Mouse (Mus musculus): ENCODE measurements around the gene Uqcc3. TPM values are rescaled to one million over a fixed set of nuclear protein-coding genes. Genes with fewer than 3 reads are reported as not detected.

Gene Uqcc3
- total RNA-seq, 2 experiments from 2014 or later: 35.2 to 35.6 TPM

Small RNA genes lying within 50 kb of the gene (microRNA-seq; reads per million reads assigned to microRNA genes)
- 0 reads per million in 2 experiments for gene Mir5136

Other genes with a start within 250 kb of the Uqcc3 start
- gene Chrm1, start 217.1 kb downstream of the Uqcc3 start, total RNA-seq (2021): 100 to 1,000 TPM; 162 to 166 TPM
- gene Slc3a2, start 157.6 kb downstream of the Uqcc3 start, total RNA-seq (2021): 100 to 1,000 TPM; 188 to 200 TPM
- gene Wdr74, start 145.1 kb downstream of the Uqcc3 start, total RNA-seq (2021): 10 to 100 TPM; 39.9 to 47.9 TPM
- 1 to 10 TPM; 1.8 to 2.0 TPM for gene 1700092M07Rik, start 140.2 kb downstream of the Uqcc3 start, total RNA-seq (2021)
- gene Stx5a, start 139.5 kb downstream of the Uqcc3 start, total RNA-seq (2021): 10 to 100 TPM; 64.5 to 71.4 TPM
- 10 to 100 TPM; 79.3 to 91.9 TPM for gene Nxf1, start 123.8 kb downstream of the Uqcc3 start, total RNA-seq (2021)
- 100 to 1,000 TPM; 101 to 108 TPM for gene Tmem223, start 109.9 kb downstream of the Uqcc3 start, total RNA-seq (2021)
- 10 to 100 TPM; 10.1 to 12.0 TPM for gene Tmem179b, start 106.5 kb downstream of the Uqcc3 start, total RNA-seq (2021)
- gene Taf6l, start 94.5 kb downstream of the Uqcc3 start, total RNA-seq (2021): 10 to 100 TPM; 14.1 to 15.0 TPM
- gene Polr2g, start 82.3 kb downstream of the Uqcc3 start, total RNA-seq (2021): 100 to 1,000 TPM; 119 TPM
- 1 to 10 TPM; 4.3 TPM for gene Zbtb3, start 78.4 kb downstream of the Uqcc3 start, total RNA-seq (2021)
- 10 to 100 TPM; 29.8 to 32.1 TPM for gene Ttc9c, start 61.6 kb downstream of the Uqcc3 start, total RNA-seq (2021)
- 100 to 1,000 TPM in 1 of 2 experiments, 10 to 100 TPM in 1; 99.4 to 103 TPM for gene Hnrnpul2, start 60.9 kb downstream of the Uqcc3 start, total RNA-seq (2021)
- 1 to 10 TPM in 1 of 2 experiments, not detected in 1; 4.4 TPM for gene AC129217.1, start 51.1 kb downstream of the Uqcc3 start, total RNA-seq (2021)
- gene Bscl2, start 43.5 kb downstream of the Uqcc3 start, total RNA-seq (2021): 100 to 1,000 TPM in 1 of 2 experiments, 10 to 100 TPM in 1; 96.2 to 107 TPM
- 100 to 1,000 TPM; 220 to 243 TPM for gene Gng3, start 41.7 kb downstream of the Uqcc3 start, total RNA-seq (2021)
- under 1 TPM; 0.30 to 0.55 TPM for gene Lrrn4cl, start 30.2 kb downstream of the Uqcc3 start, total RNA-seq (2021)
- gene Ubxn1, start 9.4 kb downstream of the Uqcc3 start, total RNA-seq (2021): 100 to 1,000 TPM in 1 of 2 experiments, 10 to 100 TPM in 1; 95.4 to 101 TPM
- 1 to 10 TPM; 5.4 to 7.0 TPM for gene Lbhd1, start 2.8 kb upstream of the Uqcc3 start, total RNA-seq (2021)
- gene Gm49403, start 3.0 kb upstream of the Uqcc3 start, total RNA-seq (2021): not detected
- gene 1810009A15Rik, start 7.9 kb upstream of the Uqcc3 start, total RNA-seq (2021): 10 to 100 TPM; 24.4 to 26.1 TPM
- 1 to 10 TPM in 1 of 2 experiments, not detected in 1; 1.1 TPM for gene Gm49416, start 8.0 kb upstream of the Uqcc3 start, total RNA-seq (2021)
- 10 to 100 TPM; 22.0 to 25.4 TPM for gene Ints5, start 12.1 kb upstream of the Uqcc3 start, total RNA-seq (2021)
- 100 to 1,000 TPM; 111 to 114 TPM for gene Ganab, start 17.1 kb upstream of the Uqcc3 start, total RNA-seq (2021)
- 100 to 1,000 TPM; 144 to 149 TPM for gene B3gat3, start 39.5 kb upstream of the Uqcc3 start, total RNA-seq (2021)
- 1 to 10 TPM; 3.2 to 4.0 TPM for gene Rom1, start 48.4 kb upstream of the Uqcc3 start, total RNA-seq (2021)
- 10 to 100 TPM; 11.3 to 11.7 TPM for gene Eml3, start 48.6 kb upstream of the Uqcc3 start, total RNA-seq (2021)
- gene Mta2, start 61.0 kb upstream of the Uqcc3 start, total RNA-seq (2021): 10 to 100 TPM; 52.4 to 56.6 TPM
- 10 to 100 TPM; 15.0 to 17.3 TPM for gene Tut1, start 72.9 kb upstream of the Uqcc3 start, total RNA-seq (2021)
- 100 to 1,000 TPM; 198 to 230 TPM for gene Eef1g, start 86.1 kb upstream of the Uqcc3 start, total RNA-seq (2021)
- 10 to 100 TPM; 20.7 to 22.5 TPM for gene Ahnak, start 108.4 kb upstream of the Uqcc3 start, total RNA-seq (2021)
- gene Scgb1a1, start 207.0 kb upstream of the Uqcc3 start, total RNA-seq (2021): not detected

All from layer of hippocampus, postnatal 14 days (tissue).